Mouse (Mus musculus): ENCODE measurements around the gene Prkg1. TPM values are rescaled to one million over a fixed set of nuclear protein-coding genes. Genes with fewer than 3 reads are reported as not detected.

The Prkg1 gene
- total RNA-seq, 1 experiment, result 1.5 TPM

DNA sequence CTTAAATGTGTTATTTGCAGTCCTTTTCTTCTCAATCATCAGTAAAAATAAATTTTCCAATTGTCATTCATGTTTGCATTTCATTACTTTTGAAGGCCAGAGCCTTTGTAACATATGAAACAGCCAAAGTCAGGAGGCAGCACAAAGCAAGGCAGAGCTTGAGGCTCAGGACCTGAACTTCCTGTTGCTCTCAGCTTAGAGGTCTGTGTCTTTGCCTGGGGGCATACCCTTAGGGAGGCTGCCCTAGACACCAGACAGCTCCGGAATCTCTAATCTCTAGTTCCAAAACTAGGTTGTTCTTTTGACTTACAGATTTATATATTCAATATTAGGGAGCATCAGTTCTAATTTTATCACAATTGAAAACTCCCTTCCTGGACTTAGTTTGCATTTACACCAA lies 700.1 kb downstream of the Prkg1 start:
- in situ Hi-C loops (cut with MboI; ENCODE audit: low sequenced_read_pairs in 2 of 2, unreplicated experiment in 2 of 2), result no loop called here
- DNase-seq (ENCODE audit: low read depth, low spot score), result peak; percentile 37
- TF ChIP-seq MAFK (IDR thresholded peaks at IDR 0.05; ENCODE audit: insufficient read depth, low read depth, low read length) (no peak), HCFC1 (IDR thresholded peaks at IDR 0.05; ENCODE audit: borderline replicate concordance, insufficient read depth, low read length) (no peak), ZC3H11A (IDR thresholded peaks at IDR 0.05; ENCODE audit: borderline replicate concordance, low read depth, low read length) (no peak), ZNF384 (IDR thresholded peaks at IDR 0.05; ENCODE audit: low read depth, low read length) (no peak), CHD2 (IDR thresholded peaks at IDR 0.05; ENCODE audit: low read depth, low read length) (no peak)

DNA sequence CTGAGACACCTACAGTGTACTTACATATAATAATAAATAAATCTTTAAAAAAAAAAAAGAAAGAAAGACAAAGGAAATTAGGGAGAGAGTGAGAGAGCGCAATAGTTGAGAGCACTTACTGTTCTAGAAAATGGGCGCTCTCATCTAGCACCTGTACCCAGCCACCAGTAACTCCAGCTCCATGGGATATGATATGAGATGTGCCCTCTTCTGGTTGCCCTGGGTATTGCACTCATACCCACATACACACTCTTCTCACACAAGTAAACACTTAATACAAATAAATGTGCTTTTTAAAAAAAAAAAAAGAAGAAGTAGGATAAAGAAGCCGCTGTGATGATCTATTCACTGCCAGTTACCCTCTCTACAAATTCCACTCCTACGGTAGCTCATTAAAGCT lies 718.2 kb downstream of the Prkg1 start:
- Histone ChIP-seq H3K36me3 (ENCODE audit: control insufficient read depth, insufficient read depth, low read length, poor library complexity, severe bottlenecking) (no peaks in the 10 kb centered on the region), H3K9me3 (ENCODE audit: control insufficient read depth, insufficient read depth, low read depth, low read length) (no peaks in the 10 kb centered on the region), H3K4me3 (ENCODE audit: insufficient read depth in 1 of 2, low read depth in 1 of 2, low read length in 2 of 2, poor library complexity in 1 of 2, severe bottlenecking in 1 of 2) (no peak overlapping the region), H3K4me1 (ENCODE audit: control insufficient read depth in 2 of 2, insufficient read depth in 2 of 2, low read length in 2 of 2, poor library complexity in 1 of 2) (no peaks in the 10 kb centered on the region), H3K9ac (ENCODE audit: insufficient read depth, low read depth, low read length, poor library complexity, severe bottlenecking) (no peak overlapping the region), H3K27ac (ENCODE audit: insufficient read depth, low read depth, low read length, poor library complexity, severe bottlenecking) (no peak overlapping the region)
- in situ Hi-C loops (cut with MboI; ENCODE audit: low sequenced_read_pairs in 2 of 2, unreplicated experiment in 2 of 2), result no loop called here
- peak; percentile 39 for DNase-seq (ENCODE audit: low read depth, low spot score)
- TF ChIP-seq MAFK (IDR thresholded peaks at IDR 0.05; ENCODE audit: insufficient read depth, low read depth, low read length) (no peak), HCFC1 (IDR thresholded peaks at IDR 0.05; ENCODE audit: borderline replicate concordance, insufficient read depth, low read length) (no peak), ZNF384 (IDR thresholded peaks at IDR 0.05; ENCODE audit: low read depth, low read length) (no peak), ZC3H11A (IDR thresholded peaks at IDR 0.05; ENCODE audit: borderline replicate concordance, low read depth, low read length) (no peak), CHD2 (IDR thresholded peaks at IDR 0.05; ENCODE audit: low read depth, low read length) (no peak)

More for the DNA sequence above, 700.1 kb downstream of the Prkg1 start:
- Histone ChIP-seq H3K36me3 (ENCODE audit: control insufficient read depth, insufficient read depth, low read length, poor library complexity, severe bottlenecking) (no peaks in the 10 kb centered on the region), H3K27ac (ENCODE audit: insufficient read depth, low read depth, low read length, poor library complexity, severe bottlenecking) (no peak overlapping the region), H3K9me3 (ENCODE audit: control insufficient read depth, insufficient read depth, low read depth, low read length) (no peaks in the 10 kb centered on the region), H3K4me3 (ENCODE audit: insufficient read depth in 1 of 2, low read depth in 1 of 2, low read length in 2 of 2, poor library complexity in 1 of 2, severe bottlenecking in 1 of 2) (no peak overlapping the region), H3K9ac (ENCODE audit: insufficient read depth, low read depth, low read length, poor library complexity, severe bottlenecking) (no peak overlapping the region), H3K4me1 (ENCODE audit: control insufficient read depth in 2 of 2, insufficient read depth in 2 of 2, low read length in 2 of 2, poor library complexity in 1 of 2) (no peaks in the 10 kb centered on the region; a peak in 2 of 4 replicates)

DNA sequence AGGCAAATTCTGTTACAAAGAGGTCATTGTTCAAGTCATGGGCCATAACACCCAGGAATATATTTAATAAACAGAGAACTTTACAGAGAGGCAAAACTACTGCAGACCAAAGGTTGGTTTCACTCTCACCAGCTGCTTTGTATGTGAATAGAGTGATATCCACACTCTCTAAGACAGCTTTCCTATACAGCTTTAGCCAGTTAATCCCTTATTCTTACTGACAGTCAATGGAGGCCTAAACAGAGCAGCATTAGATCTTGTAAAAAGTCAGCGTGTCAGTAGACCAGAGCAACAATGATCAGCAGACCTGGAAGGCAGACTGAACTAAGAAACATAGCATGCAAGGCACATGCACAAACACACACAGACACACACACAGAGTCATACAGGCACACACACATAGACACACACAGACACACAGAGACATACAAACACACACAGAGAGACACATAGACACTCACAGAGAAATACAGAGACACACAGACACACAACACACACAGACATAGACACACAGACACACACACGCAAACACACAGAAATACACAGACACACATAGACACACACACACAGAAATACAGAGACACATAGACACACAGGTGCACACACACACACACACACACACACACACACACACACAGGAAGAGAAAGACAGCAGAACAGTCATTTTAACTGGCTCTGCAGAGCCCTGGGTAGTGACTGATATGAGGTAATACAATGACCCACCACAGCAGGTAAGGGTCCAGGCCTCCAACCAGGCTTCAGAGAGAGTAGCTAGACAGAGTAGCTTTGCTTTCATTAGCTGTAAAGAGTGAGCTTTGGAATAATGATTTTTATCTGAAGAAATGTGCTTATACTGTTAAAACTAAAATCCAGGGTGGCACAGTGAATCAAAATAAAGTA lies 723.6 kb downstream of the Prkg1 start:
- H3K9ac ChIP-seq (ENCODE audit: insufficient read depth, low read depth, low read length, poor library complexity, severe bottlenecking), result no peak overlapping the region
- no peaks in the 10 kb centered on the region for H3K9me3 ChIP-seq (ENCODE audit: control insufficient read depth, insufficient read depth, low read depth, low read length)
- DNase-seq (ENCODE audit: low read depth, low spot score), result no peak
- no peaks in the 10 kb centered on the region for H3K36me3 ChIP-seq (ENCODE audit: control insufficient read depth, insufficient read depth, low read length, poor library complexity, severe bottlenecking)
- no peak overlapping the region for H3K4me3 ChIP-seq (ENCODE audit: insufficient read depth in 1 of 2, low read depth in 1 of 2, low read length in 2 of 2, poor library complexity in 1 of 2, severe bottlenecking in 1 of 2)
- H3K27ac ChIP-seq (ENCODE audit: insufficient read depth, low read depth, low read length, poor library complexity, severe bottlenecking), result no peak overlapping the region
- H3K4me1 ChIP-seq (ENCODE audit: control insufficient read depth in 2 of 2, insufficient read depth in 2 of 2, low read length in 2 of 2, poor library complexity in 1 of 2), result no peaks in the 10 kb centered on the region
- TF ChIP-seq MAFK (IDR thresholded peaks at IDR 0.05; ENCODE audit: insufficient read depth, low read depth, low read length) (no peak), ZNF384 (IDR thresholded peaks at IDR 0.05; ENCODE audit: low read depth, low read length) (no peak), CHD2 (IDR thresholded peaks at IDR 0.05; ENCODE audit: low read depth, low read length) (no peak), HCFC1 (IDR thresholded peaks at IDR 0.05; ENCODE audit: borderline replicate concordance, insufficient read depth, low read length) (no peak), ZC3H11A (IDR thresholded peaks at IDR 0.05; ENCODE audit: borderline replicate concordance, low read depth, low read length) (no peak)
- in situ Hi-C loops (cut with MboI; ENCODE audit: low sequenced_read_pairs in 2 of 2, unreplicated experiment in 2 of 2), result no loop called here

DNA sequence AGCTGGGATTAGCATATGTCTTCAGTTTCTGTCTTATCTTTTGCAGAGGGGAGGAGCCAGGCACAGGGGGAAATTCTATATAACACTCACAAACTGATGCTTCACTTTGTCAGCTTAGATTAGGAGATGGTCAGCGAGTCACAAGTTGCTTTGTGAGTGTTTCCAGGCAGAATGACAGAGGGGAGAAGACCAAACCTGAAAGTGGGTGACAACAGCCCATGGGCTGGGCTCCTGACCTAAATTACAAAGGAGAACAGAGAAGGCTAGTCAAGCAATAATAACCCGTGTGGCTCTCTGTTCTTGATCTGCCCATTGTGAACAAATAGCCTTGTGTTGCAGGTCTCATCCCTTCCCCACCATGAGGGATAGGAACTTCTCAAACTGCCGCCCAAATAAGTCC lies 725.9 kb downstream of the Prkg1 start:
- Histone ChIP-seq H3K27ac (ENCODE audit: insufficient read depth, low read depth, low read length, poor library complexity, severe bottlenecking) (no peak overlapping the region), H3K4me1 (ENCODE audit: control insufficient read depth in 2 of 2, insufficient read depth in 2 of 2, low read length in 2 of 2, poor library complexity in 1 of 2) (no peaks in the 10 kb centered on the region), H3K9ac (ENCODE audit: insufficient read depth, low read depth, low read length, poor library complexity, severe bottlenecking) (no peak overlapping the region), H3K9me3 (ENCODE audit: control insufficient read depth, insufficient read depth, low read depth, low read length) (no peaks in the 10 kb centered on the region), H3K4me3 (ENCODE audit: insufficient read depth in 1 of 2, low read depth in 1 of 2, low read length in 2 of 2, poor library complexity in 1 of 2, severe bottlenecking in 1 of 2) (no peak overlapping the region), H3K36me3 (ENCODE audit: control insufficient read depth, insufficient read depth, low read length, poor library complexity, severe bottlenecking) (no peaks in the 10 kb centered on the region)
- in situ Hi-C loops (cut with MboI; ENCODE audit: low sequenced_read_pairs in 2 of 2, unreplicated experiment in 2 of 2), result no loop called here
- no peak for DNase-seq (ENCODE audit: low read depth, low spot score)
- no peak for TF ChIP-seq ZNF384 (IDR thresholded peaks at IDR 0.05; ENCODE audit: low read depth, low read length)
- TF ChIP-seq HCFC1 (IDR thresholded peaks at IDR 0.05; ENCODE audit: borderline replicate concordance, insufficient read depth, low read length), result no peak
- no peak for TF ChIP-seq ZC3H11A (IDR thresholded peaks at IDR 0.05; ENCODE audit: borderline replicate concordance, low read depth, low read length)
- TF ChIP-seq MAFK (IDR thresholded peaks at IDR 0.05; ENCODE audit: insufficient read depth, low read depth, low read length), result no peak
- no peak for TF ChIP-seq CHD2 (IDR thresholded peaks at IDR 0.05; ENCODE audit: low read depth, low read length)

Data from ES-E14 (cell line).